Mouse (Mus musculus): ENCODE measurements at regions not wholly inside any gene's neighbourhood (a gene's known extent, or its start where the extent isn't known, plus 50 kb on each side); places are given as distances from the start of the nearest gene placed in this dataset.

DNA sequence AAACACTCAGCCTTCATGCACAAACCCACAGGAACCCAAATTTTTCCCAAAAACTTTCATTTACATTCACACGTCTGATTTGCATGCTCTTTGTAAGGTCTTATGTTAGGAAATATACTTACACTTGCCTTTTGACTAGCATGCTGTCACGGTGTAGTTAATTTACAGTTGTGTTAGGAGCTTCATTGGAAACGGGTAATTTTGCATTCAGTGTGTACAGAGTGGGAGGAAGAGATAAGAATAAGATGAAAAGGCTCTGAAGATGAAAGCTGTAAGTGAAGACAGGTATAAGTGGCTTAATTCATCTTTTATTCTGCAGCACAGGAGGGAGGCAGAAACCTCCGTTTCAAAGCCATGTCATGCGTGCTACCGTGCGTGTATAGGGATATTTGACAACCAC is 136.2 kb downstream of the Nhlrc3 start:
- Histone ChIP-seq H3K27ac (ENCODE audit: control insufficient read depth, low read depth, low read length) (no peak overlapping the region), H3K9me3 (replicated peaks; ENCODE audit: insufficient read depth, low read length) (no peaks in the 10 kb centered on the region), H3K9ac (ENCODE audit: control insufficient read depth, low read depth, low read length, poor library complexity, severe bottlenecking) (no peak overlapping the region), H3K4me3 (ENCODE audit: control insufficient read depth in 1 of 2, insufficient read depth in 1 of 2, low read depth in 2 of 2, low read length in 2 of 2) (no peak overlapping the region), H3K36me3 (ENCODE audit: control insufficient read depth in 1 of 2, insufficient read depth in 2 of 2, low read length in 2 of 2) (no peaks in the 10 kb centered on the region), H3K27me3 (ENCODE audit: control insufficient read depth in 1 of 2, insufficient read depth in 2 of 2, low read length in 2 of 2) (no peaks in the 10 kb centered on the region), H3K79me2 (ENCODE audit: control insufficient read depth, insufficient read depth, low read length, poor library complexity) (no peaks in the 10 kb centered on the region), H3K4me1 (ENCODE audit: control insufficient read depth in 1 of 2, insufficient read depth in 2 of 2, low read length in 2 of 2) (no peaks in the 10 kb centered on the region)
- DNase-seq (ENCODE audit: low read depth, low spot score): no peak
- TF ChIP-seq ZC3H11A (IDR thresholded peaks at IDR 0.05; ENCODE audit: low read depth, low read length) (no peak), ETS1 (IDR thresholded peaks at IDR 0.05; ENCODE audit: low read depth, low read length) (no peak), TAL1 (IDR thresholded peaks at IDR 0.05; ENCODE audit: low read length) (no peak), HCFC1 (IDR thresholded peaks at IDR 0.05; ENCODE audit: low read depth, low read length) (no peak), TBP (IDR thresholded peaks at IDR 0.05; ENCODE audit: low read depth, low read length) (no peak), MAZ (IDR thresholded peaks at IDR 0.05; ENCODE audit: low read depth, low read length) (no peak), MYC (IDR thresholded peaks at IDR 0.05; ENCODE audit: low read depth, low read length) (no peak), USF2 (IDR thresholded peaks at IDR 0.05; ENCODE audit: borderline replicate concordance in 1 of 2, insufficient read depth in 1 of 2, low read depth in 1 of 2, low read length in 2 of 2) (no peak), MYB (IDR thresholded peaks at IDR 0.05; ENCODE audit: low read depth, low read length) (no peak), KAT2A (conservative IDR thresholded peaks at IDR 0.05; ENCODE audit: low read depth, low read length) (no peak), E2F4 (IDR thresholded peaks at IDR 0.05; ENCODE audit: borderline replicate concordance, low read depth, low read length) (no peak), RAD21 (IDR thresholded peaks at IDR 0.05; ENCODE audit: low read depth, low read length) (no peak), ZNF384 (IDR thresholded peaks at IDR 0.05; ENCODE audit: low read depth, low read length) (no peak), CHD1 (IDR thresholded peaks at IDR 0.05; ENCODE audit: low read depth, low read length) (no peak), ZKSCAN1 (IDR thresholded peaks at IDR 0.05; ENCODE audit: low read depth, low read length) (no peak), ZMIZ1 (IDR thresholded peaks at IDR 0.05; ENCODE audit: low read depth, low read length) (no peak), MXI1 (IDR thresholded peaks at IDR 0.05; ENCODE audit: low read depth, low read length) (no peak)

- no peak for TF ChIP-seq NRF1 (IDR thresholded peaks at IDR 0.05; ENCODE audit: insufficient read depth, low read depth, low read length, poor library complexity, severe bottlenecking)
- H3K9me3 ChIP-seq (replicated peaks; ENCODE audit: insufficient read depth, low read length): no peaks in the 10 kb centered on the region
- no peak overlapping the region for H3K27ac ChIP-seq (ENCODE audit: control insufficient read depth, low read depth, low read length)
- H3K79me2 ChIP-seq (ENCODE audit: control insufficient read depth, insufficient read depth, low read length, poor library complexity): no peaks in the 10 kb centered on the region
- H3K27me3 ChIP-seq (ENCODE audit: control insufficient read depth in 1 of 2, insufficient read depth in 2 of 2, low read length in 2 of 2): no peaks in the 10 kb centered on the region
- no peak for DNase-seq (ENCODE audit: low read depth, low spot score)
- H3K9ac ChIP-seq (ENCODE audit: control insufficient read depth, low read depth, low read length, poor library complexity, severe bottlenecking): no peak overlapping the region
- H3K4me3 ChIP-seq (ENCODE audit: control insufficient read depth in 1 of 2, insufficient read depth in 1 of 2, low read depth in 2 of 2, low read length in 2 of 2): no peak overlapping the region
- no peaks in the 10 kb centered on the region for H3K4me1 ChIP-seq (ENCODE audit: control insufficient read depth in 1 of 2, insufficient read depth in 2 of 2, low read length in 2 of 2)
- H3K36me3 ChIP-seq (ENCODE audit: control insufficient read depth in 1 of 2, insufficient read depth in 2 of 2, low read length in 2 of 2): no peaks in the 10 kb centered on the region
Measured at GRCm38 (mm10) chr3:53325080-53325479, 138.1 kb downstream of the Nhlrc3 start.
